Mouse (Mus musculus): Measurements from ENCODE around the gene Wrb. TPM values are rescaled to one million over a fixed set of nuclear protein-coding genes. Genes with fewer than 3 reads are reported as not detected.

Wrb gene
- polyA plus RNA-seq, 1 experiment from 2014 or later = 10.5 TPM

GRCm38 (mm10) chr16:96158511-96159080 is 13.4 kb downstream of the Wrb start:
- no peak for ATAC-seq (ENCODE audit: insufficient read depth)
- no peak overlapping the region for H3K27ac ChIP-seq (replicated peaks)

GRCm38 (mm10) chr16:96159091-96159731 is 14.0 kb downstream of the Wrb start:
- Histone ChIP-seq H3K27ac (replicated peaks) (no peak overlapping the region), H3K4me2 (peak overlapping the region; percentile 91), H3K36me3 (replicated peaks) (0 out of 2 replicates have a peak, but pooled peaks cover 4% of the 10 kb centered on the region), H3K4me3 (replicated peaks) (peak overlapping the region; percentile 59), H3K9me3 (replicated peaks) (no peaks in the 10 kb centered on the region), H3K27me3 (peaks cover 7% of the 10 kb centered on the region), H3K9ac (peak overlapping the region; percentile 54), H3K4me1 (replicated peaks) (peaks cover 13% of the 10 kb centered on the region)
- peak; percentile 65 for ATAC-seq (ENCODE audit: insufficient read depth)
- under 1% methylated on average over 67 of the region's 67 CpGs for whole genome bisulfite sequencing (ENCODE audit: insufficient replicate concordance)

More at GRCm38 (mm10) chr16:96158511-96159080, 13.4 kb downstream of the Wrb start:
- Histone ChIP-seq H3K9me3 (replicated peaks) (no peaks in the 10 kb centered on the region), H3K4me1 (replicated peaks) (peaks cover 13% of the 10 kb centered on the region), H3K36me3 (replicated peaks) (0 out of 2 replicates have a peak, but pooled peaks cover 4% of the 10 kb centered on the region), H3K4me3 (replicated peaks) (peak overlapping the region; percentile 59), H3K9ac (peak overlapping the region; percentile 54), H3K27me3 (peaks cover 7% of the 10 kb centered on the region), H3K4me2 (peak overlapping the region; percentile 91)
- WGBS (ENCODE audit: insufficient replicate concordance) = 62% methylated on average over 12 of the region's 12 CpGs

- H3K4me2 ChIP-seq = peak overlapping the region; percentile 91
- no peak for ATAC-seq (ENCODE audit: insufficient read depth)
- 0 out of 2 replicates have a peak, but pooled peaks cover 4% of the 10 kb centered on the region for H3K36me3 ChIP-seq (replicated peaks)
- peak overlapping the region; percentile 59 for H3K4me3 ChIP-seq (replicated peaks)
- H3K27ac ChIP-seq (replicated peaks) = no peak overlapping the region
- H3K4me1 ChIP-seq (replicated peaks) = peaks cover 13% of the 10 kb centered on the region
- H3K27me3 ChIP-seq = peaks cover 7% of the 10 kb centered on the region
- no peaks in the 10 kb centered on the region for H3K9me3 ChIP-seq (replicated peaks)
- WGBS (ENCODE audit: insufficient replicate concordance) = 67% methylated on average over 20 of the region's 20 CpGs
- peak overlapping the region; percentile 54; the same call in 1 of the 2 replicates for H3K9ac ChIP-seq
These were observed 14.7 kb downstream of the Wrb start for GRCm38 (mm10) chr16:96159794-96160346.

GRCm38 (mm10) chr16:96160927-96161326 is 15.7 kb downstream of the Wrb start:
- Histone ChIP-seq H3K27ac (replicated peaks) (no peak overlapping the region), H3K9ac (no peak overlapping the region), H3K4me2 (no peak overlapping the region), H3K27me3 (peaks cover 7% of the 10 kb centered on the region), H3K4me3 (replicated peaks) (no peak overlapping the region), H3K9me3 (replicated peaks) (no peaks in the 10 kb centered on the region), H3K4me1 (replicated peaks) (peaks cover 13% of the 10 kb centered on the region), H3K36me3 (replicated peaks) (0 out of 2 replicates have a peak, but pooled peaks cover 4% of the 10 kb centered on the region)
- ATAC-seq (ENCODE audit: insufficient read depth) = no peak
- 64% methylated on average over 1 of the region's 1 CpGs for WGBS (ENCODE audit: insufficient replicate concordance)

GRCm38 (mm10) chr16:96161336-96161735 is 16.1 kb downstream of the Wrb start:
- no peak overlapping the region for H3K4me3 ChIP-seq (replicated peaks)
- peaks cover 7% of the 10 kb centered on the region for H3K27me3 ChIP-seq
- H3K4me1 ChIP-seq (replicated peaks) = peaks cover 13% of the 10 kb centered on the region
- whole genome bisulfite sequencing (ENCODE audit: insufficient replicate concordance) = 86% methylated on average over 4 of the region's 4 CpGs
- H3K27ac ChIP-seq (replicated peaks) = no peak overlapping the region
- no peak for ATAC-seq (ENCODE audit: insufficient read depth)
- H3K9ac ChIP-seq = no peak overlapping the region
- 0 out of 2 replicates have a peak, but pooled peaks cover 4% of the 10 kb centered on the region for H3K36me3 ChIP-seq (replicated peaks)
- no peak overlapping the region for H3K4me2 ChIP-seq
- no peaks in the 10 kb centered on the region for H3K9me3 ChIP-seq (replicated peaks)

GRCm38 (mm10) chr16:96165723-96166264 is 20.6 kb downstream of the Wrb start:
- WGBS (ENCODE audit: insufficient replicate concordance) = 64% methylated on average over 4 of the region's 4 CpGs
- H3K9me3 ChIP-seq (replicated peaks) = no peaks in the 10 kb centered on the region
- no peak for ATAC-seq (ENCODE audit: insufficient read depth)

GRCm38 (mm10) chr16:96168837-96169236 is 23.6 kb downstream of the Wrb start:
- ATAC-seq (ENCODE audit: insufficient read depth) = no peak
- no peaks in the 10 kb centered on the region for H3K27me3 ChIP-seq
- no peak overlapping the region for H3K9ac ChIP-seq
- H3K4me1 ChIP-seq (replicated peaks) = no peaks in the 10 kb centered on the region
- no peak overlapping the region for H3K4me2 ChIP-seq
- no peaks in the 10 kb centered on the region for H3K9me3 ChIP-seq (replicated peaks)
- no peaks in the 10 kb centered on the region for H3K36me3 ChIP-seq (replicated peaks)
- H3K27ac ChIP-seq (replicated peaks) = no peak overlapping the region
- WGBS (ENCODE audit: insufficient replicate concordance) = 30% methylated on average over 4 of the region's 4 CpGs
- no peak overlapping the region for H3K4me3 ChIP-seq (replicated peaks)

More at GRCm38 (mm10) chr16:96165723-96166264, 20.6 kb downstream of the Wrb start:
- no peak overlapping the region for H3K4me3 ChIP-seq (replicated peaks)
- H3K27ac ChIP-seq (replicated peaks) = no peak overlapping the region
- H3K4me2 ChIP-seq = no peak overlapping the region
- no peaks in the 10 kb centered on the region for H3K27me3 ChIP-seq
- no peaks in the 10 kb centered on the region for H3K4me1 ChIP-seq (replicated peaks)
- H3K36me3 ChIP-seq (replicated peaks) = no peaks in the 10 kb centered on the region
- no peak overlapping the region for H3K9ac ChIP-seq

- no peak overlapping the region for H3K27ac ChIP-seq (replicated peaks)
- ATAC-seq (ENCODE audit: insufficient read depth) = no peak
- H3K4me3 ChIP-seq (replicated peaks) = no peak overlapping the region
- H3K9ac ChIP-seq = no peak overlapping the region
- H3K36me3 ChIP-seq (replicated peaks) = no peaks in the 10 kb centered on the region
- WGBS (ENCODE audit: insufficient replicate concordance) = 69% methylated on average over 8 of the region's 8 CpGs
- H3K4me2 ChIP-seq = no peak overlapping the region
- no peaks in the 10 kb centered on the region for H3K27me3 ChIP-seq
- no peaks in the 10 kb centered on the region for H3K9me3 ChIP-seq (replicated peaks)
- H3K4me1 ChIP-seq (replicated peaks) = no peaks in the 10 kb centered on the region
These were observed 28.4 kb downstream of the Wrb start for GRCm38 (mm10) chr16:96173648-96174047.

- H3K4me2 ChIP-seq = no peak overlapping the region
- H3K36me3 ChIP-seq (replicated peaks) = no peaks in the 10 kb centered on the region
- no peaks in the 10 kb centered on the region for H3K27me3 ChIP-seq
- H3K4me3 ChIP-seq (replicated peaks) = no peak overlapping the region
- H3K4me1 ChIP-seq (replicated peaks) = no peaks in the 10 kb centered on the region
- WGBS (ENCODE audit: insufficient replicate concordance) = 29% methylated on average over 2 of the region's 2 CpGs
- ATAC-seq (ENCODE audit: insufficient read depth) = no peak
- H3K9me3 ChIP-seq (replicated peaks) = no peaks in the 10 kb centered on the region
- H3K27ac ChIP-seq (replicated peaks) = no peak overlapping the region
- H3K9ac ChIP-seq = no peak overlapping the region
These were observed 30.2 kb downstream of the Wrb start for GRCm38 (mm10) chr16:96175399-96175798.

GRCm38 (mm10) chr16:96179156-96179555 is 33.9 kb downstream of the Wrb start:
- no peaks in the 10 kb centered on the region for H3K36me3 ChIP-seq (replicated peaks)
- H3K27me3 ChIP-seq = no peaks in the 10 kb centered on the region
- no peak overlapping the region for H3K27ac ChIP-seq (replicated peaks)
- H3K9ac ChIP-seq = no peak overlapping the region
- ATAC-seq (ENCODE audit: insufficient read depth) = no peak
- no peak overlapping the region for H3K4me2 ChIP-seq
- no peaks in the 10 kb centered on the region for H3K4me1 ChIP-seq (replicated peaks)
- H3K4me3 ChIP-seq (replicated peaks) = no peak overlapping the region
- H3K9me3 ChIP-seq (replicated peaks) = no peaks in the 10 kb centered on the region

- H3K9ac ChIP-seq = no peak overlapping the region
- ATAC-seq (ENCODE audit: insufficient read depth) = no peak
- peaks cover 27% of the 10 kb centered on the region for H3K27me3 ChIP-seq
- H3K4me3 ChIP-seq (replicated peaks) = no peak overlapping the region
- no peaks in the 10 kb centered on the region for H3K36me3 ChIP-seq (replicated peaks)
- WGBS (ENCODE audit: insufficient replicate concordance) = 71% methylated on average over 5 of the region's 5 CpGs
- H3K4me1 ChIP-seq (replicated peaks) = peaks cover 14% of the 10 kb centered on the region
- H3K27ac ChIP-seq (replicated peaks) = no peak overlapping the region
- no peaks in the 10 kb centered on the region for H3K9me3 ChIP-seq (replicated peaks)
- H3K4me2 ChIP-seq = no peak overlapping the region
These were observed 42.4 kb downstream of the Wrb start for GRCm38 (mm10) chr16:96187619-96188018.

Measured in liver, embryonic 15.5 days (tissue).